Mouse (Mus musculus) spleen, postnatal 14 days (tissue): ENCODE data around the gene Get4.
A peak's percentile ranks its signal among the peaks of the same experiment; 100 is the strongest.

Source experiments
- DNase-seq, 2 experiments: peaks; one replicate each; pipeline ENCODE4 v3.0.0; 2021 to 2022; ENCODE audit warnings: low spot score in 2 of 2

Gene Get4

GRCm38 (mm10) chr5:139241022-139241761, 10.9 kb upstream of the Get4 start:
- no peak for DNase-seq

DNA sequence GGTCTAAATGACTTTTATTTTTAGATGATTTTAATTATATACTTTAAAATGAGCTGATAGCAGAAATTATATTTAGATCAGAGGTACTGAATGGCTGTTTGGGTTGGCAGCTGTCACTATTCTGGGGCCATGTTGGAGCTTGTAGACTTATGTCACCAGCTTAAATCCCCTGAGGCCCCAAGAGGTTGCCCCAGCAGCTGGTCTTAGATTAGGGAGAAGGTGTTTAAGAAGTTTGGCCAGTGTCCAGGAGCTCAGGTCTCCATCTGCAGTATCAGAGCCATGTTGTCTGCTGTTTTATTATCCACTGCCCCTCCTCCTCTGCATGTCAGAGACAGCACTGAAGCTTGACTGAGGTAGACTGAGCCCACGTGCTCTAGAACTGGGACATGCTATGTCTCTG, 8.7 kb upstream of the Get4 start:
- DNase-seq = no peak

- DNase-seq = no peak
Observed at GRCm38 (mm10) chr5:139247767-139248166, 4.4 kb upstream of the Get4 start.

GRCm38 (mm10) chr5:139248846-139249245, 3.3 kb upstream of the Get4 start:
- DNase-seq = no peak

DNA sequence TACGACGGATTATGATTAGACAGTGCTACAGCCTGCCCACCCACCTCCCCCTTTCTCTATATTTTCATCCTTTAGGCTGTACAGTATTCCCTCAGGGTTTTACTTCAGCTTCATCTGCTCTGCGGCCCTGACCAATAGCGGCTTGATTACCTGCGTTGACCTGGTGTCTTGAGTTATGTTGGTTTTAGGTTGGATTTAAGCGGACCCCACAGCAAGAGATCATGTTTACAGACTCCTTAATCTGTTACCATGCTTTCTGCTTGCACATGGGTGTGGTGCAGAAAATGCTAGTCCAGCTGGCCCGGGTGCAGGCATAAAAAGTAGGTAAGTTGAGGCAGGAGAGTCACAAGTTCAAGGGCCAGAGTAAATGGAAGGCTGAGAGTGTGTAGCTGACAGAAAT, 845 bp upstream of the Get4 start:
- no peak for DNase-seq

DNA sequence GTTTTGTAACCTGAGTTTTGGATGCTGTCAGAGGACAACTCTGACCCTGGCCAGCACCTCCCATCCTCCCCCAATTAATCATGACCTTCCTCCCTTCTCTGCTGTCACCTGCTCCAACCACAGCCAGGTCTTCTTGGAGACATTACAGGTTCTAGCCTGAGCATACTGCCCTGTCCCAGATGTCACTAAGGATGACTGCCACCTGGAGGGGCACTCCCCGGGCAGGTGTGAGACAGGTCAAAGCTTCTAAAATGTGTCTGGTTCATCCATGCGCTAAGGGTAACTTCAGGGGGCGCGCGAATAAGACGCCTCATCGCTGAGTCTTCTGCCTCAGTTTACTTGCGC, 416 bp upstream of the Get4 start:
- no peak for DNase-seq

DNA sequence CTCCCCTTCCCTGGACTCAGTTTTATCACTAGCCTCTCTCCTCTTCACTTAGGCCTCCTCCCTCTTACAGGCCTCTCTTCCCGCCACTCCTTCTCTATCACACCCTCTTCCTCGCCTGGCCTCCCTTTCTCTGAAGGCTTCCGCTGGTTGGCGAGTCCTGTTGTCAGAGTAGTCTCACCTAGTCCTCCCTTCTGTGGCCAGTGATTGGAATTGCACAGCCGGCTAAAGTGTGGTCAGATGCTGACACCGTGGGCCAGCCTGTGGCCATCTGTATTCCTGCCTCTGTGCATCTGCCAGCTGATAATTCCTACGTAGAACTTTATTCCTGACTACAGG, 754 bp downstream of the Get4 start:
- no peak for DNase-seq

DNA sequence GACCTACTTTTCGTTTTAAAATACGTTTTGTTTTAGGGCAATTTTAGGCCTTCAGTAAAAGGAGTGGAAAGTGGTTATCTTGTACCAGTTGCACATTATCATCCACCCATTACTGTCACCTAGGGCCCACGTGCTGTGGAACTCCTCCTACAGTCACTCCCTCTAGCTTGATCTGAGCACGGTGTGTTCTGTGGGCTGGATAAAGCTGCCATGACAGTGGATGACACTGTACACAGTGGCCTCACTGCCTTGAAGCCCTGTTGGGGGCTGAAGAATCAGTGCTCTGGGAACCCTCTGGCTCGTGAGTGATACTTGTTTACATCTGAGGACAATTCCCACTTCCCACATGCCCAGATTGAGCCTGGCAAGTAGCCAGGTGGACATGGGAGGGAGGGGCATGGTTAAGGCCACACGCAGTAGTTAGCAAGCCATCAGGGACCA, 1.2 kb downstream of the Get4 start:
- DNase-seq = peak in 1 of 2 experiments; percentile 7

DNA sequence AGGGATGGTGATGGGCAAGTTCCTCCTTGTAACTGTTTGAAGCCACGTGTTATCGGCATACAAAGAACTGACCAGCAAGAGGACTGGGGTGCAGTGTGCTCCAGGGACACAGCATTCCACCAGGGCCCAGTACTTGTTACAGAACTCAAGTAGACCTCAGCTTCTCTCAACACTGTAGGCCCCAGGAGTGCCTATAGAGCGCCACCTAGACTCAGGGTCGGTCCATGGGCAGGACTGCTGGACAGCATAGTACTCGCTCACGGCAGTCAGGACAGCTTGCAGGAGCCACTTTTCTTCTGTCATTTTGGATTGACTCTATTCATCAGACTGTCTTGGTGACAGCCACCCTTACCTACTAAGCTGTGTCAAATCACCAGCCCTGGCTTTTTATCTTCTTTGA, 2.8 kb downstream of the Get4 start:
- DNase-seq = no peak

DNA sequence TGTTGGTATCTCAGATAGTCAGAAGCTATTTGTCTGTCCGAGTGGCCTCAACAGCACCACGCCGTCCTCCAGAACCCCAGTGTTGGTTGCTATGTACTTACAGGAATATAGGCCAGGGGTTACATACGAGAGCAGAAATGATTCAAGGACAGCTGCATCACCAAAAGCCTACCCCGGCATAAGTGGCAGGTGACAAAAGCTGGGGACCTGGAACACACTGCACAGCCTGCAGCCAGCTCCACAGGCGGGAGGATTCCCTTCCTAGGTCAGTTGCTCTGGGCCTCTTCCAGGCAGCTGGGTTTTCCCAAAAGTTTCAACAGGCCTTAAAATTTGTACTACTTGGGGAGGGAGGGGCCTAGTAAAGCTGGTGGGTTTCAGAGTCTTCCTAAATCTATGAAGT, 3.7 kb downstream of the Get4 start:
- DNase-seq = no peak

DNA sequence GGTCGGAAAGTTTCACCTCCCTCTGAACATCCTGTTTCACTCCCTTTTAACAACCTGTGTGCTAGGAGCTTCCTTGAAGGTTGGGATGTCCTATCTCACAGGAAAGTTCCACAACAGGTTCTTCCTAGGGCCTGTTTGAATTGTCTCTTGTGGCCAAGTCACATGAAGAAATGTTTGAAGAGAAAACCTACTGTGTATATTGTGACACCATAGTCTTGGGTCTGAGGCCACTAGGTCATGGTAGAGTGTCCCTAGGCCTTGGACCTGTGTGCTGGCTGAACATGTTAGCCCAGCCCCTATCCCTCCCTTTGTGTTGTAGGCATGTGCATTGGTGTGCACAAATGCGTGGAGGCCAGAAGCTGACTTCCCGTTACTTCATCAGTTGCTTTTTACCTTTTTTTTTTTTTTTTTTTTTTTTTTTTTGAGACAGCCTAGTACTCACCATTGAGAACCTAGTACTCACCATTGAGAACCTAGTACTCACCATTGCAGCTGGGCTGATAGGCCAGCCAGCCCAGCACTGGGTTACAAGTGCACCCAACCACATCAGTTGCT, 4.2 kb downstream of the Get4 start:
- DNase-seq = no peak

DNA sequence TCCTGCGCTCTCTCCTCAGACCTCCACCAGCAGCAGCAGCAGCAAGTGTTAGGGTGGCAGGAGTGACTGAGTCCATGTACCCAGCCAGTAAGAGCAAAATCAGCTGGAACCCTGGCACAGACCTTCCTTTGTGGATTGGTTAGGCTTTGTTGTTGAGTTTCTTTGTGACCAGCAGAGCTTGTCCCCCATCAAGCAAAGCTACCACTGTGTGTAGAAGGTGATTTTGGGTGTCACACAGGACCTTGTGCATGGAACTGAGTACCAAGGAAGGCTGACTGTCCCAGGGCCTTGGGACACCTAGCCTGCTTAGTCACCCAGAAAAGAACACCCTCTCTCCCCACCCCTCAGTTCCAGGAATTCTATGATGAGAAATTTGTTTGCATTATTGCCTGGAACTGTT, 5.1 kb downstream of the Get4 start:
- DNase-seq = no peak

GRCm38 (mm10) chr5:139257818-139258217, 5.7 kb downstream of the Get4 start:
- DNase-seq = no peak

- no peak for DNase-seq
Observed at GRCm38 (mm10) chr5:139258371-139259035, 6.4 kb downstream of the Get4 start.

DNA sequence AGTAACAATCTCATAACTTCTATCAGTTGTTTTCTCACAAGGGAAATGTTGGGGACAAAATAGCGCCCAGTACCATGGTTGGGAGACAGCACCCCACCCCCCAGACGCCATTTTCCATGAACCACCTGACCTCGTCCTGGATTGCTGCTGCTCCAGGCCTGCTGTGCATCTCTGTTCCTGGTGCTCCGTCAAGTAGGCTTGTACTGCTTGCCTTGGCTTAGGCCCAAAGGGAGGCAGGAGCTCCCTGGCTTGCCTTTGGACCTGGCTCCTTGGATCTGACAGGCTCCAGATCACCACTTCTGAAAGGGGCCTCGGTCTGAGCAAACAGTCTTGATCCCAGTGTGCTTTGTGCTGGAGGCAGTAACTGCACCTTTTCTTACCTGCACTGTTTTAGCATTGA, 7.7 kb downstream of the Get4 start:
- no peak for DNase-seq

- DNase-seq = no peak
Observed at GRCm38 (mm10) chr5:139261403-139261802, 9.3 kb downstream of the Get4 start.

- DNase-seq = no peak
Observed at GRCm38 (mm10) chr5:139267661-139268060, 15.5 kb downstream of the Get4 start.

DNA sequence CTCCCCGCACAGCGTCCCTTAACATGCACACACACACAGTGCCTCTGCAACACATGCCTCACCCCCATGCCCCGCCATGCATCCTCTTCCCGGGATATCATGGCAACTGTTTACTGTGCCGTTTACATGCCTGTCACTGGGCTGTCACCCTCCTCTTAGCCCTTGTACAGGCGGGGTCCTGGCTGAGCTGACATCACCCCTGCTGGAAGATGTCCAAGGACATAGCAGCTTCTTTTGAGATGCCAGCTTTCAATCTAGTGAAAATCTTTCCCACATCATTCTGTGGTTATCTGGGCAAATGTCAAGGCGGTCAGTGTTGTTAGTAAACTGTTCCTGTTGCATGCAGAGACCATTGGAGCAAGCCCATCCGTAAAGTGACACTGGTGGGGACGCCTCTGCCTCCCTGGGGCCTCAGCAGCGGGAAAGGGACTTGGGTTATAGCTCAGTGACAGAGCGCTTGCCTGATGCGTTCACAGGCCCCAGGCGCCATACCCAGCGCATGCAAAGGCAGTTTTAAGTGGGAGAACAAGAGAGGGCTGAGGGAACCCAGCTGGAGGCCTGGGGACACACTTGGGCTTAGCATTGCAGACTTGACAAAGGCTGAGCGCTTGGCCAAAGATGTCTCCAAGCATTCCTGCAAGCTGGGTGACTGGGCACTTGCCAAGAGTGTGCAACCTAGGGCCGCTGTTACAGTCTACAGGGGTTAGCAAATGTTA, 18.8 kb downstream of the Get4 start:
- no peak for DNase-seq

- DNase-seq = no peak
Observed at GRCm38 (mm10) chr5:139271994-139272554, 19.9 kb downstream of the Get4 start.

DNA sequence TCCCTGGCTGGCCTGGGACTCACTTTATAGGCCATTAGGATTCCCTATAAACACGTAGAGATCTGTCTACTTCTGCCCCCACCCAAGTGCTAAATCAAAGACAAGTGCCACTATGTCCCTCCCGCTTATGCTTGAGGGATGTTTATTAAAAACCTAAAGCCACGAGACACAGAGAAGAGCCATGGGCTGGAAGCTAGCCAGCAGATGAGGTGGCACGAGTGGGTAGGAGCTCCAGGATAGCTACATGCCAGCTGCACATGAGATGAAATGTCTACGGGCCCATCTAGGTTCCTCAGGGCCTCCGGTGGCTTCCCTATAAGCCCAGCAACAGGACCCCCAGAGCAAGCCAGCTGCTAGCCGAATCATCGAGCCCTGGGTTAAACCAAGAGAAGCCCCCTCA, 25.2 kb downstream of the Get4 start:
- DNase-seq = no peak

DNA sequence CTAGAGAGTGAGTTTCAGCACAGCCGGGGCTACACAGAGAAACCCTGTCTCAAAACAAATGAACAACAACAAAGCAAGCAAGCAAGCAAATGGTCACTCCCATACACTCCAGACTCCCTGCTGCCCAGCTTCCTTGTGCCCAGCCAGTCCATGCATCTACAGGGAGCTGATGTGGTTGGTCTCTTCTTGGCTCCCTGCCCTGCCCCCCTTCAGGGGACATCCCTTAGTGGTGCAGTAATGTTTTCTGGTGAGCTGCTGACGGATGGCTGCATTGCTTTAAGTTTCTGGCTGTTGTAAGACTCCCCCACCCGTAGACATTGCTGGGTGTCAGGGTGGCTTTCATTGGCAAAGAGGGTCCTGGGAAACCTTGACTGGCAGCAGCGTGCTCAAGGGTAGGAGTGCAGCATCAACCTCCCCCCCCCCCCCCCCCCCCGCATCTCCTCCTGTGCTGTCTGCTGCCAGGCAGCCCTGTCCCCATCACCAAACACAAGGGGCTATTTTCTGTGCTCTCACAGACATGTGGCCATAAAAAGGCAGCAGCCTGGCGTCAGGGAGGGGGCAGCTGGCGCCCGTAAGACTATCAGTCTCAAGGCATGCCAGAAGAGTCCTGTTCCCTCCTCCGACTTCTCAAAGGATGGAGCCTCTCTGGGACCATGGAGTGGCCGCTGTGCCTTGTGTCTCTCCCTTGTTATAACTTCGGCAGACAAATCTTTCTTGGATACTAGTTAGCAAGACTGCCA, 29.4 kb downstream of the Get4 start:
- DNase-seq = no peak

DNA sequence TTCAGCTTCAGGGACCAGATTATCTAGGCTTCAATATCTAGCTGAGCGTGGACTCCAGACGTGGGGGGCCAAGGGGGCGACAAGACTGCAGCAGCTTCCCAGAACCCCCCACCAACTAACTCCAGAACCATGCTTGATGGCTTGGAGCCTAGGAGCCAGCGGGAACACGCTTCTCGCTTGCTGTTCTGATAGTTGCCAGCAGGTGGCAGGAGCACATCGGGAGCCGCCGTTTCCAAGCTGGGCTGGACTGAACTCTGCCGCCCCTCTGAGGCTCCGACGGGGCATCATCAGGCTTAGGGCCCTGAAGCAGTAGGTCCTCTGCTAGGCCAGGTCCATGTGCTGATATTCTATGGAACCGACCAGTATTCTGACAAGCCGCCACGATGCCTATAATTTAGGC, 30.1 kb downstream of the Get4 start:
- DNase-seq = peak; percentile 65 to 84
